Mouse (Mus musculus) left cerebral cortex, adult 9 months (tissue): ENCODE data around the gene Vwf.

Experiments
- DNase-seq, 2 experiments: peaks; one replicate each; pipeline ENCODE4 v3.0.0; 2022; ENCODE audit warnings: low spot score in 2 of 2

Vwf gene

DNA sequence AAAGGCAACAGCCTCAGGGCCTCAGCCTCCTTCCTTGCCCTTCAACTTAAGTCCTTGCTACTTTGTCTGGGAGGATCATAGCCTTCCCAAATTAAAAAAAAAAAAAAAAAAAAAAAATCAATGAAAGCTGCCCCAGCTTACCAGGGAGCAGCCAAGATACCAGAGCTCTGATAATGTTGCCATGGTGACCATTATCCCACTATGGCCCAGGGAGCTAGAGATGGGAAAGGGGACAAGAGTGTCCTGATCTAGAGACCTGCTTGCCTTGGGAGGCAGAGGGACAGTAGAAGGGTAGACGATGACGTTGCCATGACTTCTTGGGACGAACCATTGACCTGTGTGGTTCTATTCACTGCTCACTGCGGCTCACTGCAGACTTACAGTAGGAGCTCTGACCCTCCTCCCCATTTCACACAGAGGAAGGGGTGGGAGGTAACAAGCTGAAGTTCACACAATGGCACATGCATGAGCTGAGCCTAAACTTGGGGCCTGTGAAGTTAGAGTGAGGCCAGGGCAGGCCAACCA, 39.5 kb downstream of the Vwf start:
- no peak for DNase-seq

GRCm38 (mm10) chr6:125588241-125588640, 41.7 kb downstream of the Vwf start:
- DNase-seq, result no peak

GRCm38 (mm10) chr6:125589075-125589474, 42.5 kb downstream of the Vwf start:
- DNase-seq, result no peak

DNA sequence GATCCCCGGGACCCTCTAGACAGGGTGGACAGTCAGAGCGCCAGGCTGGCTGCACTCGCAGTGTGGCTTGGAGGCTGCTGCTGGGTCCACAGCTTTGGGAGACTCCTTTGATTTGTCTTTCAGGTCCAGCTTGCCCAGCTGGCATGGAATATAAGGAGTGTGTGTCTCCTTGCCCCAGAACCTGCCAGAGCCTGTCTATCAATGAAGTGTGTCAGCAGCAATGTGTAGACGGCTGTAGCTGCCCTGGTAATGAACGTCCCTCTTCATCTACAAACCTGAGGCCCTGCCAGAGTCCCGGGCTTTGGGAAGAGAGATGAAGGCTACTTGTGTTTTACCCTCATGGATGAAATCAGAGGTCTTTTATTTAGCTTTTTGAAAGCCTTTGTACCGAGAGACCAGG, 43.5 kb downstream of the Vwf start:
- DNase-seq, result no peak

- no peak for DNase-seq
Observed at GRCm38 (mm10) chr6:125590471-125590870, 43.9 kb downstream of the Vwf start.

- DNase-seq, result no peak
Observed at GRCm38 (mm10) chr6:125591652-125592385, 45.2 kb downstream of the Vwf start.

GRCm38 (mm10) chr6:125592536-125592935, 46.0 kb downstream of the Vwf start:
- DNase-seq, result no peak

GRCm38 (mm10) chr6:125594311-125594710, 47.7 kb downstream of the Vwf start:
- no peak for DNase-seq

DNA sequence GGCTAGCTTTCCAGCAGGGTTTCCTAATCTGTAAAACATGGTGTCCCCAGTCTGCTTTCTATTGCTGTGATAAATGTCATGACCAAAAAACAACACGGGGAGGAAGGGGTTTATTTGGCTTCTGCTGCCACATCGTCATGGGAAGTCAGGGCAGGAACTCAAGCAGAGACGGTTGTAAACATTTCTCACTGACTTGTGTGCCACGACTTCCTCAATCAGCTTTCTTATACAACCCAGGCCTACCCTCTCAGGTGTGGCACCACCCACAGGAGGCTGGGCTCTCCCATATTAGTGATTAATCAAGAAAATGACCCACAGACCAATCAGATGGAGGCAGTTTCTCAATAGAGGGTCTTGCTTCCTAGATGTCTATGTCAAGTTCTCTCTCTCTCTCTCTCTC, 48.3 kb downstream of the Vwf start:
- DNase-seq, result no peak

DNA sequence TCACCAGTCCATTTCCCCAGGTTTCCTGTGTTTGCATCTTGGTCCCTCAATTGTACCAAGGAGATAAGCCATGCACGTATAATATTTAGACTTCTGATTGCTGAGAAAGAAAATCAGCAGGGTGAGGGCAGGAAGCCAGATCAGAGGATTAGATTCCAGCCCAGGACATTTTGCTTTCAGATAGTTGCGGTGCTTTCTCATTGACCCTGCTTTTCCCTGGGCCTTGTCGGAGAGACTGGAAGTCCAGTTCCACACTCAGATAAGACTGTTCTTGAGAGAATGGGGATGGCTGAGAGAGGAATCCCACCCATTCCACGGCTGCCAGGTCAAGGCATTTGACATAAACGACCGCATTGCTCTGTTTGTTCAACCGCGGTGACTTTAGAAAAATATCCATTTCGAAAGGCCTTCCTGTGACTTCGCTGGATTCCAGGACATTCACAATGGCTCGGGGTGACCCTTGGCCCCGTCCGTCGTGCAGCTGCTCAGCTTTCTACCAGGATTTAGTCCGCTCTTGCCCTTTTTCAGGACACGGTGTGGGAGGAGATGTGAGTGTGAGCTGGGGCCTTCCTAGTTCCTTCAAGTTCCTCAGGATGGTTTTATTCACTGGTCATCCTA, 50.2 kb downstream of the Vwf start:
- no peak for DNase-seq

GRCm38 (mm10) chr6:125597716-125598115, 51.1 kb downstream of the Vwf start:
- no peak for DNase-seq

DNA sequence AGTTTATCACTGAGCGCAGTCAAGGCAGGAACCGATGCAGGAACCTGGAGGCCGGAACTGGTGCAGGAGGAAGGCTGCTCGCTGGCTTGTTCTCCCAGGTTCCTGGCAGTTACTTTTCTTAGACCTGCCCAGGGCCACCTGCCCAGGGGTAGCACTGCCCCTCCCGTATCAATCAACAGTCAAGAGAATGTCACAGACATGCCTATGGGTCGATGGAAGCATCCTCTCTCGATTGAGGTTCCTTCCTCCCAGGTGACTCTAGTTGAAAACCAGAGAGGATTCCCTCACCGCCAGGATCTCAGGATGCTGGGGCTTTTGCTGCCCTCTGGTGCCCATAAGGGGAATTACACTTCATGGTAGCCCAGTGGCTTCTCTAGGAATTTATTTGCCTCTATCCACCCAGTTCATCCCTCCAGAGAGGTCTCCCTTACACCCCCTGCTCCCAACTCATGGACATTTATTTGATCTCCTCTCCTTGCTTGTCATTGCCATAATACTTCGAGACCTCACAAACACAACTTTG, 53.5 kb downstream of the Vwf start:
- DNase-seq, result peak in 1 of 2 experiments; percentile 77

DNA sequence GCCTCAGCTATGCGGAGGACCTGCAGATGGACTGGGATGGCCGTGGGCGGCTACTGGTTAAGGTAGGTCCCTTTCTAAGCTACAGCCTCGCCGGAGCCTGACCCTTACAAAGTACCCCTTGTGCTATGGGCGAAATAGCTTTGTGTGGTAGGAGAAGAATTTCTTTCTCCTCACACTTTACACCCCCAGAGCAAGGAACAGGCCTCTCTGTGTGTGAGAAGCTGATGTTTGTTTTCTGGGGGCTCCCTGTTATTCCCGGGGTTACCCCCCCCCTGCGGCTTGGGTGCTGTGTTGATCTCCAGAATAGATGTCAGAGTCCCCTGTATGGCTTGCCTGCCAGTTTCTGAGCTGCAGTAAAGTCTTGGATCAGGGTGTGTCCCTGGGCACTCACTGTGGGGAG, 54.1 kb downstream of the Vwf start:
- no peak for DNase-seq

GRCm38 (mm10) chr6:125601190-125601589, 54.6 kb downstream of the Vwf start:
- no peak for DNase-seq

DNA sequence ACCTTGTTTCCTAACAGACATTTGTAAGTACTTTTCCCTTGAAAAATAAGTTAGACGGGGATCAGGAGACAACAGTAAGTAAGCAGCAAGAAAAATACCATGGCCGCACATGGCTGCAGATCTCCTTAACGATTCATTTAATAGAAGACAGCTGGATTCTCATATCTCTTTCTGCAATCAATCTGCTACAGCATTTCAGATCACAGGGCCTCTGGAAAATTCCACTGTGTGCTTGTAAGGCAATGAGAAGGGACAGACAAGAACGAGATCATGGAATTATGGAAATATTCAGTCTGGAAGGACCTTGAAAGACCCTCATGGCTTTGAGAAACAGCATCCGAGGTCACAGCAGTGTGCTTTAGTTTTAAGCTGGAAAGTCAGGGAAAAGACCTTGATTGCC, 55.2 kb downstream of the Vwf start:
- no peak for DNase-seq

GRCm38 (mm10) chr6:125602354-125602753, 55.8 kb downstream of the Vwf start:
- no peak for DNase-seq

DNA sequence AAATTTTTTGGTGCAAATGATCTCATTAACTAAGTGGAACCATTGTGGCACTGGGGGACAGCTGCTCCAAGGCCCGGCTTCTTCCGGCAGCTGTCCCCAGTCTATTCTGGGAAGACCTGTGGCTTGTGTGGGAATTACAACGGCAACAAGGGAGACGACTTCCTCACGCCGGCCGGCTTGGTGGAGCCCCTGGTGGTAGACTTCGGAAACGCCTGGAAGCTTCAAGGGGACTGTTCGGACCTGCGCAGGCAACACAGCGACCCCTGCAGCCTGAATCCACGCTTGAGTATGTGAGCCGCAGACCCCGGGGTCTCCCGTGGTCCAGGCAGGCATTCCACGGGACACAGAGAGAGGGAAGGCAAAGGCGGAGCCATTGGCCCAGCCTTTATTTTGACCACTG, 56.7 kb downstream of the Vwf start:
- peak in 1 of 2 experiments; percentile 73 for DNase-seq

GRCm38 (mm10) chr6:125603678-125604462, 57.3 kb downstream of the Vwf start:
- DNase-seq, result no peak

DNA sequence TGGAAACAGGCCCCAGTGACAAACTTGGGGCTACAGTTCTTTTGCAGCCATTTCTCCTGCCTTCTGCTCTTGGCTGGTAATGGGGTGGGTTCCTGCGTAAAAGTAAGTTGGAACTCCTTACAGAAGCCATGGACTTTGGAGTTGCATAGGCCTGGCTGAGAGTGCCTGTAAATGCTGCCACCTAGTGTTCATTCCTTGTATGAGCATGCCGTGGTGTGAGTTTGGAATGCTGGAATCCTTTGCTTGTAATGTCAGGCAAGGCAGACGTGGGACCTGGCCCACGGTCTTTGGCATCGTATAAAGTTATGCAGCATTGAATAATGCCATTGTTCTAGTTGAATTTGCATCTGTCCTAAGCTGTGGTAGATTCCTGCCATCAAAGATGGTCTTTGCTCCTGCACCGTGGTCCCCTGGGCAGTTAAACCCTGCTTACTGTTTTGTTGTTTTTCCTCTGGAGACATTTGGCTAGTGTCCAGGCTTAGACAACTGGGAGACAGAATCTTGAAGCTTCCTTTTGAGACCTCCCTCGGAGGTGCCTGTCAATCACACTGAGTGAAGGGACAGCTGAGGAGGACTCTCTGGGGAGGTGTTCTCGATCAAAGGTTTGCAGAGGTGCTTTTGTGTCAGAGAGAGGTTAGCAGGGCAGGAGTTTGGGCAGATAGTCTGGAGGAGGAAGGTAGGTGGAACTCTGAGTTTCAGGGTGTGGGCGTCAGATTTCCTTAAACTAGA, 58.1 kb downstream of the Vwf start:
- DNase-seq, result peak in 1 of 2 experiments; percentile 85

DNA sequence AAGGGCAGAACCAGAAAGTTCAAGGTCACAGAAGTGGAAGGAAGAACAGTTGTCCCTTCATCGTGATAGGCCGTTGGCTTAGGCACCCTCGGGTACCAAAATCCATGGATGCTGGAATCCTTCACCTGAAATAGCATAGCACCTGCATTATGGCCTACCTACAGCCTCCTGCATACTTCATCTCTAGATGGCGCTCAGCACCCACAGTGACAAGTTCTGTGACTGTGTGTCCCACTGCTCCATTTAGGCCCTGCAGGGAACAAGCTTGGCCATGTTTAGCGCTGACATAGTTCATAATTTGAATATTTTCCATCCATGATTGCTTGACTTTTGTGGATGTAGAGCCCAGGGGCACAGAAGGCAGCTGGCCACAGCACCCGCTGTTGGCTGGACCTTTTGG, 62.5 kb downstream of the Vwf start:
- DNase-seq, result no peak

GRCm38 (mm10) chr6:125617855-125618254, 71.3 kb downstream of the Vwf start:
- DNase-seq, result no peak

DNA sequence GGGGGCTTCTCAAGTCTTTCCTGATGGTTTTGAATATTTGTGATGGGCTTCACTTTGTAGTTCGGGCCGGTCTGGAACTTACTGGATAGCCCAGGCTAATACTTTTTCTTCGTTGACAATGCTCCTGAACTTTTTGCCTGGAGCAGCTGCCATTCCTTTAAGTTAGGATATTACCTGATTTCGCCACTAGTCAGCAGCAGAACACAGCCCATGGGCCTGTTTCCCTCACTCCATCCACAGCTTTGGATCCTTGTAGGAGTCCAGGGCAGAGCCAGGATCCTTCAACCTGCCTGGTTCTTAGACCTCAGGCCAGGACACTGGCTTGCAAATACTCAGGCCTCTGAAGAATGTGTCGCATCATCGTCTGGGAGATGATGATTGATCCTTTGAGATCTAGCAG, 74.2 kb downstream of the Vwf start:
- peak in 1 of 2 experiments; percentile 65 for DNase-seq
